8 mouse cellular contexts compared by ENCODE assay signal in genomic region chr2:3285709-3286108, GRCm38 (mm10). TPM values are rescaled to one million over a fixed set of nuclear protein-coding genes. Genes with fewer than 3 reads are reported as not detected.
DNase-seq lines count a peak whose midpoint lies in the region; ATAC-seq and TF ChIP-seq lines count a peak whose summit lies in the region.

No protein-coding gene starts in this region.

- peaks cover 18% of the 10 kb centered on the region for H3K4me1 ChIP-seq in heart, embryonic 15.5 days (replicated peaks)
- peaks cover 7 to 19% of the 10 kb centered on the region in 2 experiments for H3K4me1 ChIP-seq in MEL (ENCODE audit: control insufficient read depth in 1 of 2, insufficient read depth in 2 of 2, low read length in 2 of 2)
- peaks cover 27% of the 10 kb centered on the region for H3K4me1 ChIP-seq in forebrain, embryonic 15.5 days
- peaks cover 22% of the 10 kb centered on the region for H3K4me1 ChIP-seq in liver, embryonic 16.5 days (ENCODE audit: control insufficient read depth, low read depth, low read length)

- no peak for TF ChIP-seq CTCF in MEL (IDR thresholded peaks at IDR 0.05 in 2 of 3, conservative IDR thresholded peaks at IDR 0.05 in 1 of 3; ENCODE audit: control insufficient read depth in 1 of 3, insufficient read depth in 1 of 3, low read depth in 2 of 3, low read length in 3 of 3, poor library complexity in 1 of 3, severe bottlenecking in 1 of 3)

- 0 out of 2 replicates have a peak overlapping the region, but pooled peaks have one; percentile 34 for H3K27ac ChIP-seq in heart, embryonic 15.5 days
- peak overlapping the region; percentile 81; the same call in 1 of the 2 replicates for H3K27ac ChIP-seq in MEL (ENCODE audit: control insufficient read depth, low read depth, low read length)
- H3K27ac ChIP-seq in forebrain, embryonic 15.5 days (replicated peaks) = no peak overlapping the region
- no peak overlapping the region for H3K27ac ChIP-seq in liver, embryonic 16.5 days (ENCODE audit: low read length)

- peak overlapping the region; percentile 83 for H3K4me2 ChIP-seq in heart, embryonic 15.5 days
- peak overlapping the region; percentile 80 for H3K4me2 ChIP-seq in forebrain, embryonic 15.5 days (replicated peaks)
- H3K4me2 ChIP-seq in liver, embryonic 16.5 days (ENCODE audit: low read depth, low read length) = peak overlapping the region; percentile 99

- peak overlapping the region; percentile 73 for H3K4me3 ChIP-seq in heart, embryonic 15.5 days
- peak overlapping the region in 1 of 2 experiments; percentile 98; a peak in 2 of 4 replicates for H3K4me3 ChIP-seq in MEL (ENCODE audit: control insufficient read depth in 1 of 2, insufficient read depth in 1 of 2, low read depth in 2 of 2, low read length in 2 of 2)
- peak overlapping the region; percentile 78 for H3K4me3 ChIP-seq in forebrain, embryonic 15.5 days
- H3K4me3 ChIP-seq in liver, embryonic 16.5 days (ENCODE audit: low read depth, low read length) = peak overlapping the region; percentile 90; the same call in 1 of the 2 replicates

- no peak for TF ChIP-seq POLR2A in MEL (IDR thresholded peaks at IDR 0.05; ENCODE audit: control insufficient read depth in 1 of 2, insufficient read depth in 1 of 2, low read depth in 1 of 2, low read length in 2 of 2, poor library complexity in 1 of 2)

- whole genome bisulfite sequencing in heart, embryonic 15.5 days = 31% methylated on average over 3 of the region's 3 CpGs
- WGBS in forebrain, embryonic 15.5 days = 75% methylated on average over 3 of the region's 3 CpGs
- WGBS in liver, embryonic 16.5 days (ENCODE audit: insufficient replicate concordance) = 13% methylated on average over 3 of the region's 3 CpGs

- no peak for DNase-seq in heart, adult 8-10 months (ENCODE audit: low spot score)
- peak; percentile 53 for DNase-seq in MEL (ENCODE audit: low read depth, low spot score)
- no peak for DNase-seq in testis, postnatal 14 days (ENCODE audit: low spot score)
- DNase-seq in adrenal gland, postnatal 14 days = no peak

- H3K36me3 ChIP-seq in heart, embryonic 15.5 days = no peaks in the 10 kb centered on the region
- peaks cover 0 to 33% of the 10 kb centered on the region in 2 experiments; a peak in 3 of 4 replicates for H3K36me3 ChIP-seq in MEL (ENCODE audit: control insufficient read depth in 1 of 2, insufficient read depth in 2 of 2, low read length in 2 of 2)
- no peaks in the 10 kb centered on the region for H3K36me3 ChIP-seq in forebrain, embryonic 15.5 days
- no peaks in the 10 kb centered on the region for H3K36me3 ChIP-seq in liver, embryonic 16.5 days (ENCODE audit: control insufficient read depth, insufficient read depth)

- no peak for ATAC-seq in heart, embryonic 15.5 days (replicated peaks; ENCODE audit: insufficient number of reproducible peaks, insufficient read depth, low FRiP score, low read depth)
- no peak for ATAC-seq in forebrain, embryonic 15.5 days (replicated peaks)
- no peak for ATAC-seq in liver, embryonic 16.5 days (ENCODE audit: low read depth)
- ATAC-seq in inflammation-experienced regulatory T-cells, adult 6 months = no peak

- H3K9ac ChIP-seq in heart, embryonic 15.5 days = peak overlapping the region; percentile 3; the same call in 1 of the 2 replicates
- H3K9ac ChIP-seq in MEL (ENCODE audit: control insufficient read depth, low read depth, low read length, poor library complexity, severe bottlenecking) = peak overlapping the region; percentile 5; the same call in 1 of the 2 replicates
- H3K9ac ChIP-seq in forebrain, embryonic 15.5 days (replicated peaks) = peak overlapping the region; percentile 79
- peak overlapping the region; percentile 7; the same call in 1 of the 2 replicates for H3K9ac ChIP-seq in liver, embryonic 16.5 days (ENCODE audit: low read depth, low read length)

- no peaks in the 10 kb centered on the region for H3K9me3 ChIP-seq in heart, embryonic 15.5 days (replicated peaks)
- H3K9me3 ChIP-seq in MEL (replicated peaks; ENCODE audit: insufficient read depth, low read length) = no peaks in the 10 kb centered on the region
- H3K9me3 ChIP-seq in forebrain, embryonic 15.5 days = no peaks in the 10 kb centered on the region
- H3K9me3 ChIP-seq in liver, embryonic 16.5 days (replicated peaks; ENCODE audit: control insufficient read depth, low read length) = no peaks in the 10 kb centered on the region

- no peak for TF ChIP-seq RAD21 in MEL (IDR thresholded peaks at IDR 0.05; ENCODE audit: low read depth, low read length)

- H3K27me3 ChIP-seq in heart, embryonic 15.5 days = no peaks in the 10 kb centered on the region
- H3K27me3 ChIP-seq in MEL (ENCODE audit: control insufficient read depth in 1 of 2, insufficient read depth in 2 of 2, low read length in 2 of 2) = no peaks in the 10 kb centered on the region
- no peaks in the 10 kb centered on the region for H3K27me3 ChIP-seq in forebrain, embryonic 15.5 days
- H3K27me3 ChIP-seq in liver, embryonic 16.5 days (ENCODE audit: control insufficient read depth, insufficient read depth, low read depth, low read length) = no peaks in the 10 kb centered on the region

- peaks cover 33% of the 10 kb centered on the region for H3K79me2 ChIP-seq in MEL (ENCODE audit: control insufficient read depth, insufficient read depth, low read length, poor library complexity)

- TF ChIP-seq EP300 in MEL (IDR thresholded peaks at IDR 0.05; ENCODE audit: low read depth in 1 of 2, low read length in 2 of 2) = peak; percentile 40 to 66; a peak in 3 of 4 replicates

TF ChIP-seq in MEL, 35 proteins besides CTCF, POLR2A, EP300 and RAD21:
- TF ChIP-seq TCF12 (IDR thresholded peaks at IDR 0.05; ENCODE audit: low read depth, low read length) (peak; percentile 48), SIN3A (IDR thresholded peaks at IDR 0.05; ENCODE audit: low read length) (peak; percentile 49; the same call in 1 of the 2 replicates), ZNF384 (IDR thresholded peaks at IDR 0.05; ENCODE audit: low read depth, low read length) (peak; percentile 25; the same call in 1 of the 2 replicates), E2F4 (IDR thresholded peaks at IDR 0.05; ENCODE audit: borderline replicate concordance, low read depth, low read length) (no peak), NRF1 (IDR thresholded peaks at IDR 0.05; ENCODE audit: insufficient read depth, low read depth, low read length, poor library complexity, severe bottlenecking) (no peak), ELF1 (IDR thresholded peaks at IDR 0.05; ENCODE audit: low read depth, low read length) (0 out of 2 replicates have a peak, but pooled peaks have one; percentile 18), RCOR1 (IDR thresholded peaks at IDR 0.05; ENCODE audit: low read depth, low read length) (peak; percentile 77), ETS1 (IDR thresholded peaks at IDR 0.05; ENCODE audit: low read depth, low read length) (peak; percentile 61; the same call in 1 of the 2 replicates), MAZ (IDR thresholded peaks at IDR 0.05; ENCODE audit: low read depth, low read length) (0 out of 2 replicates have a peak, but pooled peaks have one; percentile 38), TBP (IDR thresholded peaks at IDR 0.05; ENCODE audit: low read depth, low read length) (no peak), GATA1 (IDR thresholded peaks at IDR 0.05; ENCODE audit: low read depth, low read length) (peak; percentile 80), MYC (IDR thresholded peaks at IDR 0.05; ENCODE audit: low read depth, low read length) (peak; percentile 2; the same call in 1 of the 2 replicates), MEF2A (IDR thresholded peaks at IDR 0.05; ENCODE audit: extremely low read depth, insufficient replicate concordance, low read depth, low read length, poor library complexity, severe bottlenecking) (no peak), MAFK (IDR thresholded peaks at IDR 0.05; ENCODE audit: borderline replicate concordance, low read depth, low read length) (0 out of 2 replicates have a peak, but pooled peaks have one; percentile 34)

RNA-seq across cellular contexts. Expression of gene Nmt2, which starts 1.7 kb away (rescaled TPM):
- 26.4 and 30.6 TPM in 2 replicates for polyA plus RNA-seq in heart, embryonic 15.5 days (2015; fragmentation: Nextera tagmentation; extraction: Ambion mirVana)
- total RNA-seq in heart, adult 8-10 months (2022) = 1 to 10 TPM; 7.2 to 9.2 (median 7.6) TPM
- total RNA-seq in MEL (2012; rRNA removed) = 19.9 and 22.2 TPM in 2 replicates
- polyA plus RNA-seq in MEL (2012; ENCODE audit: insufficient read depth in 1 of 2, insufficient read length in 2 of 2, low read depth in 1 of 2, low replicate concordance in 2 of 2, missing spikeins in 1 of 2) = 10 to 100 TPM in 1 of 2 experiments, not detected in 1; 34.1 TPM
- 99.7 and 108 TPM in 2 replicates for polyA plus RNA-seq in forebrain, embryonic 15.5 days (2015; fragmentation: Nextera tagmentation; extraction: Ambion mirVana)
- polyA plus RNA-seq in liver, embryonic 16.5 days (2015; fragmentation: Nextera tagmentation; extraction: Ambion mirVana) = 12.0 and 13.8 TPM in 2 replicates
- 10 to 100 TPM; 41.4 to 64.9 (median 64.0) TPM for polyA plus RNA-seq in inflammation-experienced regulatory T-cells, adult 6 months (2017; shearing (Covaris generic))
- total RNA-seq in adrenal gland, postnatal 14 days (2021) = 49.7 and 51.5 TPM in 2 replicates

RNA-seq across cellular contexts. Expression of gene Rpp38, which starts 46.7 kb away (rescaled TPM):
- polyA plus RNA-seq in heart, embryonic 15.5 days (2015; fragmentation: Nextera tagmentation; extraction: Ambion mirVana) = 10.6 and 11.5 TPM in 2 replicates
- total RNA-seq in heart, adult 8-10 months (2022) = 1 to 10 TPM; 4.6 to 6.3 (median 5.3) TPM
- total RNA-seq in MEL (2012; rRNA removed) = 13.6 and 16.6 TPM in 2 replicates
- polyA plus RNA-seq in MEL (2012; ENCODE audit: insufficient read depth in 1 of 2, insufficient read length in 2 of 2, low read depth in 1 of 2, low replicate concordance in 2 of 2, missing spikeins in 1 of 2) = 1 to 10 TPM in 1 of 2 experiments, not detected in 1; 9.9 TPM
- 15.2 and 15.3 TPM in 2 replicates for polyA plus RNA-seq in forebrain, embryonic 15.5 days (2015; fragmentation: Nextera tagmentation; extraction: Ambion mirVana)
- 7.3 and 7.4 TPM in 2 replicates for polyA plus RNA-seq in liver, embryonic 16.5 days (2015; fragmentation: Nextera tagmentation; extraction: Ambion mirVana)
- polyA plus RNA-seq in inflammation-experienced regulatory T-cells, adult 6 months (2017; shearing (Covaris generic)) = 10 to 100 TPM; 12.1 to 27.4 (median 20.1) TPM
- total RNA-seq in adrenal gland, postnatal 14 days (2021) = 12.7 and 13.7 TPM in 2 replicates

RNA-seq across cellular contexts. Expression of gene Acbd7, which starts 50.3 kb away (rescaled TPM):
- polyA plus RNA-seq in heart, embryonic 15.5 days (2015; fragmentation: Nextera tagmentation; extraction: Ambion mirVana) = 0.34 and 0.38 TPM in 2 replicates
- 1 to 10 TPM in 3 of 4 experiments, under 1 TPM in 1; 0.95 to 2.4 (median 1.5) TPM for total RNA-seq in heart, adult 8-10 months (2022)
- 3.7 and 5.7 TPM in 2 replicates for total RNA-seq in MEL (2012; rRNA removed)
- polyA plus RNA-seq in MEL (2012; ENCODE audit: insufficient read depth in 1 of 2, insufficient read length in 2 of 2, low read depth in 1 of 2, low replicate concordance in 2 of 2, missing spikeins in 1 of 2) = 1 to 10 TPM in 1 of 2 experiments, not detected in 1; 2.9 TPM
- 0.91 and 1.3 TPM in 2 replicates for polyA plus RNA-seq in forebrain, embryonic 15.5 days (2015; fragmentation: Nextera tagmentation; extraction: Ambion mirVana)
- polyA plus RNA-seq in liver, embryonic 16.5 days (2015; fragmentation: Nextera tagmentation; extraction: Ambion mirVana) = 0.32 and 0.40 TPM in 2 replicates
- polyA plus RNA-seq in inflammation-experienced regulatory T-cells, adult 6 months (2017; shearing (Covaris generic)) = not detected
- not detected in 2 replicates for total RNA-seq in adrenal gland, postnatal 14 days (2021)

Comparison
In these comparisons a context has a peak if more than half of its experiments do, and no peak if none do; other contexts are left out.
1. H3K27ac ChIP-seq: peak in heart, embryonic 15.5 days (single experiment) and MEL (single experiment); none in forebrain, embryonic 15.5 days (single experiment) and liver, embryonic 16.5 days (single experiment).
2. H3K9ac ChIP-seq: peak in every context shown above with its lines; median percentile 79 in forebrain, embryonic 15.5 days; 7 in liver, embryonic 16.5 days; 5 in MEL; 3 in heart, embryonic 15.5 days.
3. Peak in every context shown above with its lines, with median percentiles within 50 percentile points of each other: H3K4me2 ChIP-seq.